Mouse (Mus musculus) megakaryocyte, embryonic 14.5 days (primary cell): Measurements from ENCODE around the gene Rin3. TPM values are rescaled to one million over a fixed set of nuclear protein-coding genes. Genes with fewer than 3 reads are reported as not detected.

ENCODE experiments used
- H3K27me3 ChIP-seq: replicated peaks from 2 replicates; pipeline ENCODE3; 2012; ENCODE audit warnings: inconsistent platforms
- H3K36me3 ChIP-seq: replicated peaks from 2 replicates; pipeline ENCODE3; 2012; ENCODE audit warnings: low read length, inconsistent platforms, mixed read lengths
- H3K4me1 ChIP-seq: 2 replicates; pipeline ENCODE4 v1.6.1; 2012; ENCODE audit warnings: inconsistent platforms
- H3K4me3 ChIP-seq: replicated peaks from 2 replicates; pipeline ENCODE3; 2012; ENCODE audit warnings: moderate library complexity, mild to moderate bottlenecking, inconsistent platforms
- H3K9me3 ChIP-seq: 2 replicates; pipeline ENCODE4 v1.6.1; 2012; ENCODE audit warnings: inconsistent platforms
- FLI1 ChIP-seq: IDR thresholded peaks from 2 replicates; pipeline ENCODE4 v1.6.1; 2012; ENCODE audit warnings: low read length, inconsistent platforms, mixed read lengths
- GATA1 ChIP-seq: IDR thresholded peaks from 3 replicates; pipeline ENCODE4 v1.6.1; 2012; ENCODE audit warnings: mixed read lengths, low read length, inconsistent platforms, borderline replicate concordance
- polyA plus RNA-seq: library from polyadenylated mRNA; stranded (reverse); fragments of >175 nt; gene quantifications from 2 replicates; pipeline ENCODE4 v1.2.3, GENCODE M21; 2012; ENCODE audit warnings: low replicate concordance; ENCODE audit not compliant: insufficient read depth

The Rin3 gene
- polyA plus RNA-seq, 1 experiment: 117 TPM

DNA sequence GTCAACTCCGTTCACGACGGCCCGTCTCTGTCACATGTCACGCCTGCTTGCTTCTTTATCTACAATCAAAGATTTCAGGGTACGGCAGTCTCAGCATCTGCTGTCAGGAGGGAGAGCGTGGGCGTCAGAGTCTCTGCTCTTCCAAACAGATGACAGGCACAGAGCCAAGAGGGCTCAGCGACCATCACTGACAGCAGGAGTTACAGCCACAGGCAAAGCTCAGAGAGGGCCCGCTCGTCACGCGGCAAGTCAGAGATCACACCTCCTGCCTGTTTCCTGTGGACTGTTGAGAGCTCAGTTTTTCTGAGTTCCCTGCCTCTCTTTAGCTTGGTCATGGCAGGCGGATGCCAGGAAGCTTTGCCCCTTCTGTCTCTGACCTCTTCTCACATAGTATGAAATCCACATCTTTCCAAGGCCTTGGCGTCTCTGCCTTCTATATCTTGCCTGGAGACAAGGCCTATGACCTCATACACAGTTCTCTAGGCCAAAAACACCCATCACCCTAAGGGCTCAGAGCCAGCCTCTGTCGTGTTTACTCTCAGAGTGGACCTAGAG, 25.7 kb downstream of the Rin3 start:
- H3K4me1 ChIP-seq: peaks cover 97% of the 10 kb centered on the region
- peaks cover 2% of the 10 kb centered on the region; the same call in 1 of the 2 replicates for H3K9me3 ChIP-seq
- H3K27me3 ChIP-seq: no peaks in the 10 kb centered on the region
- H3K36me3 ChIP-seq: peaks cover 90% of the 10 kb centered on the region
- TF ChIP-seq GATA1 (no peak), FLI1 (no peak)
- peak overlapping the region; percentile 44 for H3K4me3 ChIP-seq

DNA sequence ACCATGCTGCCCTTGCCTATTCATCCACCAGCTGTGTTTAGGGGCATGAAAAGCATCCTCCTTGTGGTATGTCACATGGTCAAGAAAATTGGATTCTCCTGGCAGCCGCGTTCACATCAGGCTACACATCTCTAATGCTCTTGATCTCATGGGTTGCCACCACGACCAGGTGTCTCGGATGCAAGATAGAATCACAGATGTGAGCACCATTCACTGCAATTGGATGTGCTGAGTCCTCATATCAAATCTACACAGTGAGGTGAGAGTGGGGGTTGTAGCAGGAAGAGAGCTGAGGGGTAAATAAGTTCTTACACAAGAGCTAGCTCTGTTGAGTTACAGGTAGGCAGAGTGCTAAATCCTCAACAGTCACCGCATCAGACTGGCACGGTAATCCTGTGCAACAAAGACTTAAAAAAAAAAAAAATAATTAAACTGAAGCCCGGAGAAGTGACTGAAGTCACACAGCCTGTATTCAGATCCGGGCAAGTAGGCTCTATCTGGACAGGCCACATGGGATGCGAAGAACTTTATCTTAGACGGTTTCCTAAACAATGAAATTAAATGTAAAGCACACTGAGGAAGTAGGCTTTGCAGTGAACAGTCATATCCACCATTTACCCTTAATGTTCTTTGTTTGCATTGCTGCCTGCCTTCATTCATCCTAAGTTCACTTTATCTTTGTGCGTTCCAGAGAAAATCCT, 26.4 kb downstream of the Rin3 start:
- peaks cover 92% of the 10 kb centered on the region for H3K36me3 ChIP-seq
- peak overlapping the region; percentile 69 for H3K4me3 ChIP-seq
- H3K27me3 ChIP-seq: no peaks in the 10 kb centered on the region
- H3K9me3 ChIP-seq: peaks cover 2% of the 10 kb centered on the region; the same call in 1 of the 2 replicates
- peaks cover 93% of the 10 kb centered on the region for H3K4me1 ChIP-seq
- TF ChIP-seq GATA1: no peak
- no peak for TF ChIP-seq FLI1

DNA sequence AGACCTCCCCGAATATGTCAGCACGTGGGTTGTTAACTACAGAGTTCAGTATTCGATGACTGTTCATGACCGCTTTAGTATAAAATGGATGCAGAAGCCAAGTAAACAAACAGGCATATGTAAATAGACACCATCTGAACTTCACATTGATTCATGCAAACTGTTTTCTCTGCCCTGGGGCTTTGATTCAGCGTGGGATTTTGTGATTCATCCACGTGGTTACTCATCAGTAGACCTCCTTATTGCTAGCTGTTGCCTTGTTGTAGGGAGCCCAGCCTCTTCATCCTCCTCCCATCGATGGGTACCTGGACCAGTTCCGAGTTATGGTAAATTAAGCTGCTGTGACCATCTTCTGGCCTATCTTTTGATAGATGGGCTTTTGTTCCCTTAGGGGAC, 26.9 kb downstream of the Rin3 start:
- H3K4me1 ChIP-seq: peaks cover 92% of the 10 kb centered on the region
- H3K36me3 ChIP-seq: peaks cover 92% of the 10 kb centered on the region
- TF ChIP-seq GATA1 (no peak), FLI1 (no peak)
- no peaks in the 10 kb centered on the region for H3K27me3 ChIP-seq
- H3K4me3 ChIP-seq: no peak overlapping the region
- H3K9me3 ChIP-seq: peaks cover 5% of the 10 kb centered on the region; the same call in 1 of the 2 replicates

DNA sequence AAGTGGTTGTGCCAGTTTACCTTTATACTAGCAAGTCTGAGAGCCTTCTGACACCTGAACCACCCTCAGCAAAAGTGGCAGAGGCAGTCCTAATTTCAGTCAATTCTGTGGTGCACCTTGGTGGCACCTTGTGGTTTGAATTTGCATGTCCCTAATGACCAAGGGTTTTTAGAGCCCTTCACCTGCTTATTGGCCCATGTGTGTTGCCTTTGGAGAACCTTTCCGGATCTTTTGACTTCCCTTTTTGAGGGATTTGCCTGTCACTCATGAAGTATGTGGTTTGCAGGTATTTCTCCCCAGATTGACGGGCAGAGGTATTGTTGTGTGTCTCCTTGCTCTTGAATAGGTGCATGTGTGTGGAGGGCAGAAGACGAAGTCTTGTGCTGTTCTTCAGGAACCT, 27.4 kb downstream of the Rin3 start:
- no peak overlapping the region for H3K4me3 ChIP-seq
- H3K9me3 ChIP-seq: peaks cover 10% of the 10 kb centered on the region
- H3K27me3 ChIP-seq: no peaks in the 10 kb centered on the region
- peaks cover 92% of the 10 kb centered on the region for H3K36me3 ChIP-seq
- TF ChIP-seq GATA1: no peak
- TF ChIP-seq FLI1: no peak
- H3K4me1 ChIP-seq: peaks cover 92% of the 10 kb centered on the region

DNA sequence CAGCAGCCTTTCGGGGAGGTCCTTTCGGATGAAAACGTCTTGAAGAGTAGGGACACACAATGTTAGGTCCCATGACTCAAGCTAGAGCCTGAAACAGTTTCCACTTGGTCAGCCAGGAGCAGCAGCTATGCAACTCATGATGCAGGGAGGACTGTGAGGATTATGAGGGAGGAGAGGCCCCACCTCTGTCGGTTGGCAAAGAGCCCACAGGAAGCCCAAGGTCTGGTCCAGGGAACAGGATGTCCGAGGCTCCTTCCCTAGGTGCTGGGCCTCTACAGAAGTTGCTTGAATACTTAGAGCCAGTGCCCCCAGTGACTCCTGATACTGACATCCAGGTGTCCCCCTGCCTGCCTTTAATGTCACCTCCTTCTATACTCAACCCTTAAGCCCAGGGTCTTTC, 28.6 kb downstream of the Rin3 start:
- Histone ChIP-seq H3K27me3 (no peaks in the 10 kb centered on the region), H3K9me3 (peaks cover 13% of the 10 kb centered on the region), H3K4me3 (peak overlapping the region; percentile 3), H3K36me3 (peaks cover 93% of the 10 kb centered on the region), H3K4me1 (peaks cover 84% of the 10 kb centered on the region)
- TF ChIP-seq FLI1: no peak
- no peak for TF ChIP-seq GATA1

DNA sequence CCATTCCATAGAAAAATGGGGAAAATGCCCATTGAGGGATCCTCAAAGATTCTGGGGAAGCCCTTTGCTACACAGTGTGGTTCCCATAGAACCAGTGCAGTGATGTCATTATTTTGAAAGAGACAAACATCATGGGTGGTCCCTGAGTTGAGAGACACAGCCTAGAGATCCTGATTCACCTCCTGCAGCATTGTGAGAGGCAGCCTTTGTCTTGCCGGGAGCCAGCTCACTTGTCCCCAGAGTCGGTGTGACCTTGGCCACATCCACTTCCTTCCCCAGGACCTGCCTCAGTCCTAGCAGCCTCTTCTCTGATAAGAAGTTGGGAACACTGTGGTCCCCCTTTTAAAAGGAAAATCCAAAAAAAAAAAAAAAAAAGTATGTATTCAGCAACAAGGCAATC, 36.3 kb downstream of the Rin3 start:
- Histone ChIP-seq H3K4me1 (peaks cover 87% of the 10 kb centered on the region), H3K9me3 (peaks cover 11% of the 10 kb centered on the region), H3K36me3 (peaks cover 77% of the 10 kb centered on the region), H3K4me3 (peak overlapping the region; percentile 73), H3K27me3 (no peaks in the 10 kb centered on the region)
- TF ChIP-seq GATA1 (no peak), FLI1 (no peak)

DNA sequence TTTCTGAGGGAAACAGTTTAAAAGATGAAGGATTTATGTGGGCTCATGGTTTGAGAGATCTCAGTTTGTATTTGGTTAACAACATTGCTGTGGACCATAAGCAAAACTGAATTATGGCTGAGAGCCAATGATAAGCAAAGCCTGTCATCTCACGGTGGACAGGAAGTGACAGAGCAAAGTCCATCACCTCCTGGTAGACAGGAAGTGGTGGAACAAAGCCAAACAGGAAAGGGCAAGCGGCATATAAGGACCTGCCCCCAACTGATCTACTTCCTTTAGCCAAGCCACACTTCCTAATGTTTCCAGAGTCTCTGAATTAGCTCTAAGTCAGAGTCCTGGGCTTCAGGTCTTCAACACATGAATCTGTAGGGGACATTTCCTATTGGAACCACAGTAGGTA, 37.1 kb downstream of the Rin3 start:
- Histone ChIP-seq H3K4me1 (peaks cover 90% of the 10 kb centered on the region), H3K27me3 (no peaks in the 10 kb centered on the region), H3K36me3 (peaks cover 77% of the 10 kb centered on the region), H3K4me3 (peak overlapping the region; percentile 82), H3K9me3 (peaks cover 7% of the 10 kb centered on the region)
- TF ChIP-seq GATA1: peak; percentile 63; the same call in 1 of the 3 replicates
- peak; percentile 85 for TF ChIP-seq FLI1

DNA sequence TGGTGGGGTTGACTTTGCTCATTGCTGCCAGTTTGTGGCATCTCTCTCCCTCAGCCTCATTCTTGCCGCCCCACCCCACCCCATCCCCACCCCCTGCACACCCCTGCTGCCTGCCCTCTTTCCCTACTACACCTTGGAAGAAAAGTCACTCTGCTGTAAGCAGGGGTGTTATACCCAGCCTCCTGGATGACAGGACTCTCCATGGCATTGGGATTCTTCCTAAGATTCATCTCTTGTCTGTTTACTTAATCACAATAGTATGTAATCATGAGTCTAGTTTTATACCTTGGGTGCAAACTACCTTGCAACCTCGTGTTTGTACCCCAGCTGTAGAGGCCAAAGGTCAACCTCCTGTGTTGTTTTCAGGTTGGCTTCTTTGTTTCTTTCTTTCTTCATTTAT, 37.5 kb downstream of the Rin3 start:
- Histone ChIP-seq H3K4me1 (peaks cover 90% of the 10 kb centered on the region), H3K9me3 (peaks cover 3% of the 10 kb centered on the region), H3K4me3 (peak overlapping the region; percentile 82), H3K36me3 (peaks cover 77% of the 10 kb centered on the region), H3K27me3 (no peaks in the 10 kb centered on the region)
- no peak for TF ChIP-seq GATA1
- no peak for TF ChIP-seq FLI1

DNA sequence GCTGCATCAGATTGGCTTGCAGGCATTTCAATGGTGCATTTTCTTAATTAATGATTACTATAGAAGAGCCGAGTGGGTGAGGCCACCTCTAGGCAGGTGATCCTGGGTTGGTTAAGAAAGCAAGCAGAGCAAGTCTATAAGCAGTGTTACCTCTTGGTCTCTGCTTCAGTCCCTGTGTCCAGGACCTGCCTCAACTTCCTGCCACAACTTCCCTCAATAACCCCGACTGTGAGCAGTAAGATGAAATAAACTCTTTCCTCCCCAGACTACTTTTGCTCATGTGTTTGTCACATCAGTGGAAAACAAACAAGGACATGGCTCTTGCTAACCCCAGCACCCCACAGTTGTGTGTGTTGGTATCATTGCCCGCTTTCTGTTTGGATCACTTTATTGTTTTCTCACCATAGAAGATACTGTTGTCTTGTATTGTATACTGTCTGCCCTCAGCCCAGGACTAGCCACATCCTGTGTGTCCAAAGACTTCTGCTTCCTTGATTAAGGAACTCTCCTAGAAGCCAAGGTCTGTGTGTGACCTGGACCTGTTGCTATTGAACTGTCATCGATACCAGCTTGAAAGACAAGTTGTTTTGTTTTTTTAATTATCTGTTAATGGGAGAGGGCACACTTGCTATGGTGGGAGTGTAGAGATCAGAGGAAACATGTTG, 38.3 kb downstream of the Rin3 start:
- H3K36me3 ChIP-seq: peaks cover 80% of the 10 kb centered on the region
- peak overlapping the region; percentile 47 for H3K4me3 ChIP-seq
- H3K4me1 ChIP-seq: peaks cover 96% of the 10 kb centered on the region
- H3K9me3 ChIP-seq: no peaks in the 10 kb centered on the region
- no peak for TF ChIP-seq GATA1
- no peak for TF ChIP-seq FLI1
- no peaks in the 10 kb centered on the region for H3K27me3 ChIP-seq

DNA sequence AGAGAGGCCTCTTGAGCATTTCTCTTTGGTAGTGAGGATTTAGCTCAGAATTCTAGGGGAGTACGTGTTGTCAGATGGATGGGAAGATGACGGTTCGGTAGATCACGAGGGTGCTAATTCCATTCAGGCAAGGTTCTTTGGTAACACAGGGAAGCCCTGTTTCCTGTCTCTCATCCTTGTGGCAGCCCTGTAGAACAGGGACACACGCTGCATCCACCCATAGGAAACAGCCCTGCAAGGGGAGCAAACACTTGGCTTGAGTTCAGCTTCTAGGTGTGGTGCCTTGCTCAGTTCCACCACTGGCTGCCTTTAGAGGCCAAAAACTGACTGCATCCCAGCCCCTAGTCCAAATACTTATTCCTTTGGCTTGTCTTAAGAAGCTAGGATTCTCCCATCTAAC, 39.0 kb downstream of the Rin3 start:
- Histone ChIP-seq H3K4me3 (no peak overlapping the region), H3K4me1 (peaks cover 98% of the 10 kb centered on the region), H3K36me3 (peaks cover 85% of the 10 kb centered on the region), H3K9me3 (no peaks in the 10 kb centered on the region), H3K27me3 (no peaks in the 10 kb centered on the region)
- TF ChIP-seq FLI1: no peak
- no peak for TF ChIP-seq GATA1
